Mouse (Mus musculus): Measurements from ENCODE around the gene Dctn3. TPM values are rescaled to one million over a fixed set of nuclear protein-coding genes. Genes with fewer than 3 reads are reported as not detected.
A peak's percentile ranks its signal among the peaks of the same experiment; 100 is the strongest.

Gene Dctn3
- polyA plus RNA-seq, 1 experiment from 2014 or later, result 323 TPM

DNA sequence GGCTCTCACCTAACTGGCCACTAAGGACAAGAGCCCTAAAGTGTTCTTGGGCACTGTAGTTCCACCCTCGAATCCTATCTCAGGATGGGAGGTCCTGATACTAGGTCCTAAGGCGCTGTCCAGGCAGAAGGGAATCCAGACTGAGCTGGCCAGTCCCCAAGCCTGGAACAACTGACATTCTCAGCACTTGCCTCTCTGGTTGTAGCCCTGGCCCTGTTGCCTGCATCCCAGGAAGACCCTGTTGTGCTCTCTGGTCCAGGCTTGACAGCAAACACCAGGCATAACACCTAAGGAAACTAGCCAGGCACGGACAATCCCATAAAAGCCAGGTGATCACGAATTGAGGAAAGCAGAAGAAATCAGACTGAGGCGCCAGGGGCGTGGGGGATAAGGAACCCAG is 40.2 kb downstream of the Dctn3 start:
- Histone ChIP-seq H3K9me3 (ENCODE audit: control insufficient read depth, low read length) (no peaks in the 10 kb centered on the region), H3K4me2 (ENCODE audit: low read length) (peak overlapping the region; percentile 21; the same call in 1 of the 2 replicates), H3K4me1 (ENCODE audit: control insufficient read depth, insufficient read depth, low read depth, low read length) (peaks cover 27% of the 10 kb centered on the region), H3K36me3 (ENCODE audit: control insufficient read depth, insufficient read depth, low read length) (no peaks in the 10 kb centered on the region), H3K9ac (ENCODE audit: low read depth, low read length) (peak overlapping the region; percentile 35), H3K4me3 (ENCODE audit: low read length) (no peak overlapping the region), H3K27me3 (replicated peaks; ENCODE audit: control insufficient read depth, insufficient read depth, low read length) (no peaks in the 10 kb centered on the region), H3K27ac (ENCODE audit: low read depth, low read length) (no peak overlapping the region)
- WGBS, result 30% methylated on average over 6 of the region's 6 CpGs
- ATAC-seq, result no peak

DNA sequence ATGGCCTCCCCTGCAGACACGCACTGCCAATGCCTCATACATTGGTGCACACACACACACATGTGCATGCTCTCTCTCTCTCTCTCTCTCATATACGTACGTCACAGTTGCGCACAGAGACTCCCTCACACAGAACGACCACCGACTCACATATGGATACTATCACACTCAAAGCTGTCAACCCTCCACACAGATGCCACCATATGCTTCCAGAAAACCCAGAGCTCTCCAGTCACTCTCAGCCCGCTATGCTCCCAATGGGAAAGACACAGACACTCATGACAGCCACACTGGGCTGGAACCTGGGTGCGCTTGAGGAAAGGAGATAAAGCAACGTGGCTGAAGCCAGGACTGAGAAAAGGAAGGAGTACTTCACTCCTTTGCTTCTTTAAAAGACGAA is 41.0 kb downstream of the Dctn3 start:
- Histone ChIP-seq H3K27ac (ENCODE audit: low read depth, low read length) (no peak overlapping the region), H3K9me3 (ENCODE audit: control insufficient read depth, low read length) (no peaks in the 10 kb centered on the region), H3K27me3 (replicated peaks; ENCODE audit: control insufficient read depth, insufficient read depth, low read length) (no peaks in the 10 kb centered on the region), H3K4me3 (ENCODE audit: low read length) (no peak overlapping the region), H3K4me1 (ENCODE audit: control insufficient read depth, insufficient read depth, low read depth, low read length) (peaks cover 35% of the 10 kb centered on the region), H3K9ac (ENCODE audit: low read depth, low read length) (no peak overlapping the region), H3K4me2 (ENCODE audit: low read length) (no peak overlapping the region), H3K36me3 (ENCODE audit: control insufficient read depth, insufficient read depth, low read length) (no peaks in the 10 kb centered on the region)
- WGBS, result 60% methylated on average over 10 of the region's 10 CpGs
- no peak for ATAC-seq

DNA sequence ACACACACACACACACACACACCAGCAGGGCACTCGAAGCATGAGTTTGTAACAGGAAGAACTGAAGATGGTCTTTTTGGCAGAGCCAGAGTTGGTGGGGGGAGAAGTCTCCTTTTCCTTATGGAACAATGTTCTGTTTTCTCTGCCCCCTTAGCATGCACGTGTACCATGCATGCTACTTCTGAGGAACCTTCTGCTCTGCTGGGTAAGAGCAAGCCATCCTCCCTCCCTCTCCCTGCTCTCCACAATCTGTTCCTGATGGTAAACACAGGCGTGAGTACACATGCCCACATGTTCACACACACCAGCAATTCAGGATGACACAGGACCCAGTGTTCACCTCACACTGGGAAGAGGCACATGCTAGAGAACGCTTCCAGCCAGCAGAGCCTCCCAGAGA is 41.8 kb downstream of the Dctn3 start:
- H3K4me1 ChIP-seq (ENCODE audit: control insufficient read depth, insufficient read depth, low read depth, low read length), result peaks cover 42% of the 10 kb centered on the region
- H3K27ac ChIP-seq (ENCODE audit: low read depth, low read length), result no peak overlapping the region
- H3K4me3 ChIP-seq (ENCODE audit: low read length), result no peak overlapping the region
- no peak overlapping the region for H3K4me2 ChIP-seq (ENCODE audit: low read length)
- H3K9ac ChIP-seq (ENCODE audit: low read depth, low read length), result no peak overlapping the region
- 41% methylated on average over 4 of the region's 4 CpGs for WGBS
- H3K9me3 ChIP-seq (ENCODE audit: control insufficient read depth, low read length), result no peaks in the 10 kb centered on the region
- H3K27me3 ChIP-seq (replicated peaks; ENCODE audit: control insufficient read depth, insufficient read depth, low read length), result no peaks in the 10 kb centered on the region
- ATAC-seq, result no peak
- H3K36me3 ChIP-seq (ENCODE audit: control insufficient read depth, insufficient read depth, low read length), result no peaks in the 10 kb centered on the region

DNA sequence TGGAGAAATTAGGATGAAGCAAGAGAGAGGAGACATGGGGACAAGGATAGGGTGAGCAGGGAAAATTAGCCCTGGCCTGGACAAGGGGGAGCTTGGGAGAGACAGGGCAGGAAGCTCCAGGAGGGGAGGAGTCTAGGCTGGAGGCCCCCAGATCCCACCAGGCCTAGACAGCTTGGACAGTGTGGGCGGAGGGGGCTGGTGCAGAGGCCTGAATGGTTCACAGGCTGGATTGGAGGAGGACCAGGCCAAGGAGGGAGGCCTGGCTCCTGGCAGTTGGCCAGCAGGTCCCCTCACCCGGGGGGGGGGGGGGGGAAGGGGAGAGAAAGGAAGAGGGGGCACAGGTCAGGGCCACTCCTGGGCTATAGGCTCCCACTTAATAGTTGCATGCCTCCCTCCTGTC is 43.7 kb downstream of the Dctn3 start:
- Histone ChIP-seq H3K27me3 (replicated peaks; ENCODE audit: control insufficient read depth, insufficient read depth, low read length) (no peaks in the 10 kb centered on the region), H3K4me2 (ENCODE audit: low read length) (no peak overlapping the region), H3K4me3 (ENCODE audit: low read length) (no peak overlapping the region), H3K9ac (ENCODE audit: low read depth, low read length) (no peak overlapping the region), H3K27ac (ENCODE audit: low read depth, low read length) (no peak overlapping the region; the same call in 1 of the 2 replicates), H3K9me3 (ENCODE audit: control insufficient read depth, low read length) (no peaks in the 10 kb centered on the region), H3K4me1 (ENCODE audit: control insufficient read depth, insufficient read depth, low read depth, low read length) (peaks cover 49% of the 10 kb centered on the region), H3K36me3 (ENCODE audit: control insufficient read depth, insufficient read depth, low read length) (no peaks in the 10 kb centered on the region)
- no peak for ATAC-seq
- 50% methylated on average over 1 of the region's 2 CpGs for WGBS

DNA sequence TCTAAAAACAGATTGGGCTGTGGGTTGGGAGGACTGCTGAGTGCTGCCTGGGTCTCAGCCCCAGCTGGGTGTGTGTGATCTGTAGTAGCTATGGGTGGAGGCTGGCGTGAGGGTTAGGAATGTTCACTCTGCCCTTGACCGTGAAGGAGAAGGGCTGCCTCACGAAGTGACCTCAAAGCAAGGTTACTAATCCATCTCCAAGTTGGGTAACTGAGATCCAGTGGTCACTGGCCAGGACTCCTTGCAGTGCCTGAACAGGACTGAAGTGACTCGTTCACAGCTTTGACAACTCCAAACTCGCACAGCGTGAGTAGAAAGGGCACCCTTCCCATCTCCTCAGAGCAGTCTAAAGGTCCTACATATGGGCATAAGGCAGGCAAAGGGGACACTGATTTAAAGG is 44.1 kb downstream of the Dctn3 start:
- Histone ChIP-seq H3K4me1 (ENCODE audit: control insufficient read depth, insufficient read depth, low read depth, low read length) (peaks cover 49% of the 10 kb centered on the region), H3K36me3 (ENCODE audit: control insufficient read depth, insufficient read depth, low read length) (no peaks in the 10 kb centered on the region), H3K9ac (ENCODE audit: low read depth, low read length) (no peak overlapping the region), H3K27me3 (replicated peaks; ENCODE audit: control insufficient read depth, insufficient read depth, low read length) (no peaks in the 10 kb centered on the region), H3K4me2 (ENCODE audit: low read length) (no peak overlapping the region), H3K9me3 (ENCODE audit: control insufficient read depth, low read length) (no peaks in the 10 kb centered on the region), H3K4me3 (ENCODE audit: low read length) (no peak overlapping the region), H3K27ac (ENCODE audit: low read depth, low read length) (no peak overlapping the region; the same call in 1 of the 2 replicates)
- no peak for ATAC-seq
- WGBS, result 68% methylated on average over 6 of the region's 6 CpGs

DNA sequence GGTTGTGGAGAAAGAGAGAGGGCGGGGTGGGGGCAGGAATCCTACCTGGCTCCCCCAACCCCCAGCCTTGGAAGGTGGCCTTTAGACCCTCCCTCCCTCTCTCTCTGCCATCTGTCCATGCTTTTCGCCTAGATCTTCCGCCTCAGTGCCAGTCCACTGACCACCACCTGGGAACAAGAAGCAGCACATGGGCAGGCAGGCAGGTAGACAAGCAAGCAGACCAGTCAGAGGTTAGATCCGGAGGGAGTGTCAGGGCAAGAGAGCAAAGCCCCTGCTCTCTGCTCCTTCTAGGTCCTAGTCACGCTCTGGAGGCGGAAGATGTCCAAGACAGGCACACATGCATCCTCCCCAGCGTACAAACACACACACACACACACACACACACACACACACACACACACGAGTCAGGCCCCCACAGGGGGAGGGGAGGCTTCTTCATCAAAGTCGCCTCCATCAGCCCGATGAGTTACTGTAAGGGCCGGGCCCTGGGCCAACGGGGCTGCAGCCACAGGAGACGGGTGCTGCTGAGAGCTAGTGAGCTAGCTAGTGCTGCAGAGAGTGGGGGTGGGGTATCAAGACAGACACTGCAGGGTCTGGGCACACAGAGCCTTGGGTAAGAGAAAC is 45.9 kb downstream of the Dctn3 start:
- Histone ChIP-seq H3K9ac (ENCODE audit: low read depth, low read length) (peak overlapping the region; percentile 29; the same call in 1 of the 2 replicates), H3K9me3 (ENCODE audit: control insufficient read depth, low read length) (no peaks in the 10 kb centered on the region), H3K4me3 (ENCODE audit: low read length) (no peak overlapping the region), H3K27ac (ENCODE audit: low read depth, low read length) (peak overlapping the region; percentile 42; the same call in 1 of the 2 replicates), H3K27me3 (replicated peaks; ENCODE audit: control insufficient read depth, insufficient read depth, low read length) (no peaks in the 10 kb centered on the region), H3K4me2 (ENCODE audit: low read length) (peak overlapping the region; percentile 3; the same call in 1 of the 2 replicates), H3K36me3 (ENCODE audit: control insufficient read depth, insufficient read depth, low read length) (no peaks in the 10 kb centered on the region), H3K4me1 (ENCODE audit: control insufficient read depth, insufficient read depth, low read depth, low read length) (peaks cover 55% of the 10 kb centered on the region)
- 37% methylated on average over 13 of the region's 13 CpGs for WGBS
- ATAC-seq, result peak; percentile 72

DNA sequence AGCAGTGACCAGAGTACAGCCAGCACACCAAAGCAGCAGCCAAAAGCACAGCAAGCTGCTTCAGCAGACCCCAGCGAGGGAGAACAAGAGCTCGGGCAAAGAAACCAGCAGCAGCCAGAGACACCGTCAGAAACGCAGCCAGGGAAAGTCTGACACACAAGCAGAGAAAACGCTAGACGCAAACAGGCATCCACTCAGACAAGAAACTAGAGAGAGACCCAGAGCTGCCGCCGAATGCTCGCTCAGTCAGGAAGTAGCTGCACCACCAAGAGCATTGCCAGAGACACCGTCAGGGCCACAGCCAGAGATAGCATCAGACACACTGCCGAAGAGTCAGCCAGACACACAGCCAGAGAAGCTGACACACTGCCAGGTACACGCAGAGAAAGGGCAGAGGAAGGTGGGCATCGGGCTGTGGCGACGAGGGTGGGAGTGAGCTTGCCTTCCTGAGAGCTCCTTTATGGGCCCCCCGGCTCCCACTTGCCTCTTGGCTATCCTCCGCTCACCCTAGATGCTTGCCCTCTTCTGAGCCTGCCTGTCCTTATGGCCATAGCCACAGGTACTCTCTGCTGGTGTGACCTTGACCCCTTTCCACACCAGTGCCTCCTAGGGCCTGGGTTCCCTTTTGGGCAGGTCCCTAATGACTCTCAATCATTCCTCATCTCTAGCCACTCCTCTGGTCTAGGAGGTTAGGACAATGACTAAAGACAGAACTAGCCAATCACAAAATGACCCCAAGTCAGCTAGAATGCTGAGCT is 46.5 kb downstream of the Dctn3 start:
- no peak for ATAC-seq
- no peak overlapping the region for H3K4me3 ChIP-seq (ENCODE audit: low read length)
- H3K27ac ChIP-seq (ENCODE audit: low read depth, low read length), result peak overlapping the region; percentile 49
- WGBS, result 47% methylated on average over 17 of the region's 17 CpGs
- H3K27me3 ChIP-seq (replicated peaks; ENCODE audit: control insufficient read depth, insufficient read depth, low read length), result no peaks in the 10 kb centered on the region
- 0 out of 2 replicates have a peak overlapping the region, but pooled peaks have one; percentile 29 for H3K9ac ChIP-seq (ENCODE audit: low read depth, low read length)
- no peaks in the 10 kb centered on the region for H3K36me3 ChIP-seq (ENCODE audit: control insufficient read depth, insufficient read depth, low read length)
- peaks cover 60% of the 10 kb centered on the region for H3K4me1 ChIP-seq (ENCODE audit: control insufficient read depth, insufficient read depth, low read depth, low read length)
- no peak overlapping the region for H3K4me2 ChIP-seq (ENCODE audit: low read length)
- H3K9me3 ChIP-seq (ENCODE audit: control insufficient read depth, low read length), result no peaks in the 10 kb centered on the region

DNA sequence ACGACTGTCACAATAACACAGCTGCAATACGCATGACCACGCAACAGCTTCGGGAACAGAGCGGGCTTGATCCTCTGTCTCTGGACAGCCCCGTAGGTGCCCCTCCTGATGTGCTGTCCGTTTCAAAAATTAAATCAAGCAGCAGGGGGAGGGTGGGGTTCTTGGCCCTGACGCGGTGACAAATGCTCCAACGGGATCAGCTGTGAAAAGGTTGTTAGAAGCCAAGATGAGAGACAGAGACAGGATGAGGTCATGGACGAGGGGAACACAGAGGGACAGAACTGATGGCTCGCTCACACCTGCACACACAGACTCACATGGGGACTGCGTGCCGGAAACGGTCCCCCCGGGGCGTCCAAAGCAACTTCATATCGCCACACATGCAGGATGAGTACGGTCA is 49.8 kb downstream of the Dctn3 start:
- no peak for ATAC-seq
- WGBS, result 37% methylated on average over 19 of the region's 19 CpGs
- no peak overlapping the region for H3K4me3 ChIP-seq (ENCODE audit: low read length)
- H3K9ac ChIP-seq (ENCODE audit: low read depth, low read length), result peak overlapping the region; percentile 15; the same call in 1 of the 2 replicates
- H3K27ac ChIP-seq (ENCODE audit: low read depth, low read length), result no peak overlapping the region
- H3K4me2 ChIP-seq (ENCODE audit: low read length), result no peak overlapping the region
- peaks cover 47% of the 10 kb centered on the region for H3K4me1 ChIP-seq (ENCODE audit: control insufficient read depth, insufficient read depth, low read depth, low read length)
- no peaks in the 10 kb centered on the region for H3K27me3 ChIP-seq (replicated peaks; ENCODE audit: control insufficient read depth, insufficient read depth, low read length)
- H3K9me3 ChIP-seq (ENCODE audit: control insufficient read depth, low read length), result no peaks in the 10 kb centered on the region
- no peaks in the 10 kb centered on the region for H3K36me3 ChIP-seq (ENCODE audit: control insufficient read depth, insufficient read depth, low read length)

DNA sequence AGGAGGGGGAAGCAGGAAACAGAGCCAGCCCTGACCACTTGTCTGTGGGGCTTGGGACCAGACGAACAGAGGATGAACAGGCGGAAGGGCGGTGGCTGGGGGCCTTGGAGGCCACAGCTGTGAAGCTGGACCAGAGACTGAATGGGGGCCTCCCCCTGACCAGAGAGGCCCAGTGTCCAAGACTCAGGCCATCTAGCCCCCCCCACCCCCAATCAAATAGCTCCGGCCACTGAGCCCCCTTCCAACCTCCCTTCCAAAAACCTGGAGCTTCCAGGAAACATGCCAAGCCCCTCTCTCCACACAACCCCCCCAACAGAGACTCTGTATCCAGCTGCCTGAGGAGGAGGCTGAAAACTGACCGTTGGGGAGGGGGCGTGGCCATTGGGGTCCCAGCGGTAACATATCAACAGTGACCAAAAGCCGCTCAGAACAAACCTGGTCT is 50.4 kb downstream of the Dctn3 start:
- no peak for ATAC-seq
- no peak overlapping the region for H3K4me3 ChIP-seq (ENCODE audit: low read length)
- H3K27ac ChIP-seq (ENCODE audit: low read depth, low read length), result no peak overlapping the region
- H3K27me3 ChIP-seq (replicated peaks; ENCODE audit: control insufficient read depth, insufficient read depth, low read length), result no peaks in the 10 kb centered on the region
- H3K4me1 ChIP-seq (ENCODE audit: control insufficient read depth, insufficient read depth, low read depth, low read length), result peaks cover 42% of the 10 kb centered on the region
- 0 out of 2 replicates have a peak overlapping the region, but pooled peaks have one; percentile 15 for H3K9ac ChIP-seq (ENCODE audit: low read depth, low read length)
- H3K4me2 ChIP-seq (ENCODE audit: low read length), result no peak overlapping the region
- no peaks in the 10 kb centered on the region for H3K36me3 ChIP-seq (ENCODE audit: control insufficient read depth, insufficient read depth, low read length)
- 38% methylated on average over 8 of the region's 8 CpGs for WGBS
- no peaks in the 10 kb centered on the region for H3K9me3 ChIP-seq (ENCODE audit: control insufficient read depth, low read length)

All from hindbrain, embryonic 16.5 days (tissue).